Mouse (Mus musculus) MEL (cell line): Measurements from ENCODE around the gene Grn. TPM values are rescaled to one million over a fixed set of nuclear protein-coding genes. Genes with fewer than 3 reads are reported as not detected.

Experiments used
- DNase-seq: peaks from one replicate; pipeline ENCODE4 v3.0.0; 2011; ENCODE audit warnings: low read depth, low spot score
- H3K27ac ChIP-seq: 2 replicates; pipeline ENCODE4 v1.5.1; 2012; ENCODE audit warnings: low read depth, mild to moderate bottlenecking, control low read depth, low read length, moderate library complexity; ENCODE audit not compliant: control insufficient read depth
- H3K27me3 ChIP-seq, 2 experiments: fragments of 150-350 bp in 1 of 2; sonication (generic) in 1 of 2; 2 replicates each; pipeline ENCODE4 v1.6.1; 2012; ENCODE audit warnings: low read length in 2 of 2, mild to moderate bottlenecking in 2 of 2, improper control_type of control experiment in 1 of 2, moderate library complexity in 1 of 2; ENCODE audit not compliant: insufficient read depth in 2 of 2, control insufficient read depth in 1 of 2
- H3K36me3 ChIP-seq, 2 experiments: 2 replicates each; pipeline ENCODE4 v1.6.1; 2012 to 2014; ENCODE audit warnings: low read length in 2 of 2, improper control_type of control experiment in 1 of 2, inconsistent platforms in 1 of 2, mild to moderate bottlenecking in 1 of 2; ENCODE audit not compliant: insufficient read depth in 2 of 2, control insufficient read depth in 1 of 2
- H3K4me1 ChIP-seq, 2 experiments: fragments of 150-350 bp in 1 of 2; sonication (generic) in 1 of 2; 2 replicates each; pipeline ENCODE4 v1.6.1; 2012; ENCODE audit warnings: low read length in 2 of 2, improper control_type of control experiment in 1 of 2, mild to moderate bottlenecking in 1 of 2; ENCODE audit not compliant: insufficient read depth in 2 of 2, control insufficient read depth in 1 of 2
- H3K4me3 ChIP-seq, 2 experiments: fragments of 150-350 bp in 1 of 2; sonication (generic) in 1 of 2; 2 replicates each; pipeline ENCODE4 v1.5.1; 2012; ENCODE audit warnings: low read depth in 2 of 2, low read length in 2 of 2, mild to moderate bottlenecking in 2 of 2, moderate library complexity in 2 of 2, control low read depth in 1 of 2, improper control_type of control experiment in 1 of 2; ENCODE audit not compliant: control insufficient read depth in 1 of 2, insufficient read depth in 1 of 2
- H3K79me2 ChIP-seq: 2 replicates; pipeline ENCODE4 v1.6.1; 2012; ENCODE audit warnings: mild to moderate bottlenecking, low read length, moderate library complexity; ENCODE audit not compliant: control insufficient read depth, poor library complexity, insufficient read depth
- H3K9ac ChIP-seq: 2 replicates; pipeline ENCODE4 v1.6.1; 2012; ENCODE audit warnings: low read depth, mild to moderate bottlenecking, control low read depth, low read length, moderate library complexity; ENCODE audit not compliant: control insufficient read depth, poor library complexity, severe bottlenecking
- H3K9me3 ChIP-seq: fragments of 150-350 bp; sonication (generic); replicated peaks from 2 replicates; pipeline ENCODE4 v1.6.1; 2012; ENCODE audit warnings: mild to moderate bottlenecking, low read length, improper control_type of control experiment, moderate library complexity; ENCODE audit not compliant: insufficient read depth
- BHLHE40 ChIP-seq: IDR thresholded peaks from 2 replicates; pipeline ENCODE4 v1.6.1; 2012; ENCODE audit warnings: low read depth, mild to moderate bottlenecking, inconsistent platforms, low read length, improper control_type of control experiment, borderline replicate concordance
- CHD1 ChIP-seq: IDR thresholded peaks from 2 replicates; pipeline ENCODE4 v1.6.1; 2012; ENCODE audit warnings: low read depth, mild to moderate bottlenecking, inconsistent platforms, low read length, improper control_type of control experiment
- EP300 ChIP-seq, 2 experiments: IDR thresholded peaks; 2 replicates each; pipeline ENCODE4 v1.6.1; 2011; ENCODE audit warnings: improper control_type of control experiment in 2 of 2, low read length in 2 of 2, low read depth in 1 of 2, mild to moderate bottlenecking in 1 of 2
- HCFC1 ChIP-seq: IDR thresholded peaks from 2 replicates; pipeline ENCODE4 v1.6.1; 2012; ENCODE audit warnings: low read depth, mild to moderate bottlenecking, inconsistent platforms, low read length, improper control_type of control experiment, moderate library complexity
- JUND ChIP-seq: IDR thresholded peaks from 2 replicates; pipeline ENCODE4 v1.6.1; 2011; ENCODE audit warnings: low read depth, mild to moderate bottlenecking, improper control_type of control experiment, low read length
- MAX ChIP-seq: IDR thresholded peaks from 2 replicates; pipeline ENCODE4 v1.6.1; 2011; ENCODE audit warnings: low read length, improper control_type of control experiment
- MAZ ChIP-seq: IDR thresholded peaks from 2 replicates; pipeline ENCODE4 v1.6.1; 2012; ENCODE audit warnings: low read depth, mild to moderate bottlenecking, inconsistent platforms, low read length, improper control_type of control experiment
- MYB ChIP-seq: IDR thresholded peaks from 2 replicates; pipeline ENCODE4 v1.6.1; 2011; ENCODE audit warnings: mild to moderate bottlenecking, low read depth, low read length, improper control_type of control experiment
- POLR2AphosphoS5 ChIP-seq: IDR thresholded peaks from 2 replicates; pipeline ENCODE4 v1.6.1; 2012; ENCODE audit warnings: low read depth, borderline replicate concordance, mild to moderate bottlenecking, inconsistent platforms, low read length, moderate library complexity, mixed read lengths
- RAD21 ChIP-seq: IDR thresholded peaks from 2 replicates; pipeline ENCODE4 v1.6.1; 2011; ENCODE audit warnings: mild to moderate bottlenecking, low read depth, low read length, improper control_type of control experiment
- SIN3A ChIP-seq: IDR thresholded peaks from 2 replicates; pipeline ENCODE4 v1.6.1; 2012; ENCODE audit warnings: low read length, improper control_type of control experiment, inconsistent platforms
- SMC3 ChIP-seq: IDR thresholded peaks from 2 replicates; pipeline ENCODE4 v1.6.1; 2011; ENCODE audit warnings: low read depth, low read length, improper control_type of control experiment
- TBP ChIP-seq: IDR thresholded peaks from 2 replicates; pipeline ENCODE4 v1.8.0; 2011; ENCODE audit warnings: low read depth, low read length, improper control_type of control experiment
- polyA plus RNA-seq, 2 experiments: library from polyadenylated mRNA; stranded (reverse) in 1 of 2; unstranded in 1 of 2; fragments of >175 nt in 1 of 2; fragments of >200 nt in 1 of 2; gene quantifications; 2 replicates each; pipeline versions ENCODE4 v1.2.1 to v1.2.4; 2012; ENCODE audit warnings: low replicate concordance in 2 of 2, low read depth in 1 of 2; ENCODE audit not compliant: insufficient read length in 2 of 2, insufficient read depth in 1 of 2, missing spikeins in 1 of 2
- total RNA-seq: library from RNA; depleted of rRNA; stranded (reverse); fragments of 300-350 nt; gene quantifications from 2 replicates; pipeline ENCODE4 v1.2.3, GENCODE M21; 2012

Grn gene
- total and polyA plus RNA-seq, 3 experiments: 14.7 to 42.1 TPM; not detected in 1

DNA sequence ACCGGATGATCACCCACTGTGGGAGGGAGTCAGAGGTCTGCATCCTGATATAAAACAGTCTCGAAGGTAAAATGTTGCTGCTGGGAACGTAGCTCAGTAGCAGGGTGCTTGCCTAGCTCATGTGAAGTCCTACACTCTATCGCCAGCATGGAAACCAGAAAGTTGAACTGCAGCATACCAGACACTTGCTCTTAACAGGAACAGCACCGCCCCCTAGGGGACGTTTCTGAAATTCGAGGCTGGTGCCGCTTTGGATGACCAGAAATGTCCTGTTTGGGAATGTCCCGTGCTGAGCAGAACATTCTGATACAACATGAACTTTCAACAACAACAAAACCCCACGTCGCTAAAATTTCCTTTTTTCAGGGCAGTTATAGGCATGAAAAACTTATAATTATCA, 18.4 kb upstream of the Grn start (continued):
- TF ChIP-seq POLR2AphosphoS5 (no peak), MAX (peak; percentile 79), JUND (no peak)

GRCm38 (mm10) chr11:102413059-102413458, 17.1 kb upstream of the Grn start:
- H3K27me3 ChIP-seq: peaks cover 4 to 24% of the 10 kb centered on the region in 2 experiments

GRCm38 (mm10) chr11:102415034-102415802, 14.9 kb upstream of the Grn start:
- Histone ChIP-seq H3K27me3 (peaks cover 12 to 39% of the 10 kb centered on the region in 2 experiments), H3K27ac (no peak overlapping the region), H3K9ac (no peak overlapping the region), H3K4me1 (peaks cover 4 to 7% of the 10 kb centered on the region in 2 experiments; a peak in 3 of 4 replicates), H3K79me2 (no peaks in the 10 kb centered on the region), H3K4me3 (no peak overlapping the region), H3K9me3 (no peaks in the 10 kb centered on the region), H3K36me3 (no peaks in the 10 kb centered on the region; a peak in 1 of 4 replicates)
- DNase-seq: no peak
- no peak for TF ChIP-seq HCFC1
- no peak for TF ChIP-seq EP300 (IDR thresholded peaks at IDR 0.05; ENCODE audit: low read depth in 1 of 2, low read length in 2 of 2)
- TF ChIP-seq BHLHE40: no peak
- no peak for TF ChIP-seq CHD1
- TF ChIP-seq MYB: no peak
- no peak for TF ChIP-seq MAX
- TF ChIP-seq, all 39 proteins: peak for 0

More at GRCm38 (mm10) chr11:102413059-102413458, 17.1 kb upstream of the Grn start:
- no peak overlapping the region for H3K9ac ChIP-seq
- H3K79me2 ChIP-seq: no peaks in the 10 kb centered on the region; the same call in 1 of the 2 replicates
- no peaks in the 10 kb centered on the region for H3K9me3 ChIP-seq
- TF ChIP-seq SIN3A: no peak
- no peak for TF ChIP-seq SMC3
- TF ChIP-seq TBP: no peak
- TF ChIP-seq RAD21: no peak
- no peak for TF ChIP-seq MAZ
- H3K4me3 ChIP-seq: no peak overlapping the region
- H3K4me1 ChIP-seq: peaks cover 11 to 17% of the 10 kb centered on the region in 2 experiments
- peaks cover 0 to 9% of the 10 kb centered on the region in 2 experiments; a peak in 2 of 4 replicates for H3K36me3 ChIP-seq
- no peak for DNase-seq
- H3K27ac ChIP-seq: no peak overlapping the region
